Mouse (Mus musculus): Measurements from ENCODE around the gene Filip1.

DNA sequence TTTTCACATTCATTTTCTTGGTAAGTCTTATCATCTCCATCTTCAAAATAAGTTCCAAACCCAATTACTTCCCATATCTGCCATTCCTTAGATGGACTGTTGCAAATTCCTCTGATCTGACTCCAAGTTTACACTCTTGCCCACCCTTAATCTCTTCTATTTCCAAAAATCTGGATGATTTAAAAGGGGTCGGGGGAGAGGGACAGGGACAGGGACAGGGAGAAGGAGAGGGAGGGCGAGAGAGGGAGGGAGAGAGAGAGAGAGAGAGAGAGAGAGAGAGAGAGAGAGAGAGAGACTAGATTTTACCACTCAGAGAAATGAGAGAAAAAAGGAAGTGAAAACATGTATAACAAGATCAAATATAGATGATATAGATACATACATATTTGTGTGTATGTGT lies 188.8 kb downstream of the Filip1 start:
- TF ChIP-seq GATA1 (IDR thresholded peaks at IDR 0.05; ENCODE audit: borderline replicate concordance, low read length), result no peak
- TF ChIP-seq FLI1 (IDR thresholded peaks at IDR 0.05; ENCODE audit: low read length), result no peak
